Mouse (Mus musculus) small intestine, adult 2 months (tissue): ENCODE measurements around the gene Stau1.

Source experiments
- CTCF ChIP-seq: fragments of 200-500 bp; IDR thresholded peaks from 2 replicates; pipeline ENCODE4 v1.5.1; 2012; ENCODE audit warnings: low read depth, mild to moderate bottlenecking, control low read depth, inconsistent platforms, low read length, moderate library complexity, mixed read lengths; ENCODE audit not compliant: insufficient replicate concordance, insufficient read length; ENCODE audit errors: extremely low read depth
- POLR2A ChIP-seq: fragments of 200-500 bp; IDR thresholded peaks from 2 replicates; pipeline ENCODE4 v1.6.1; 2012; ENCODE audit warnings: low read depth, mild to moderate bottlenecking, control low read depth, inconsistent platforms, low read length, moderate library complexity

DNA sequence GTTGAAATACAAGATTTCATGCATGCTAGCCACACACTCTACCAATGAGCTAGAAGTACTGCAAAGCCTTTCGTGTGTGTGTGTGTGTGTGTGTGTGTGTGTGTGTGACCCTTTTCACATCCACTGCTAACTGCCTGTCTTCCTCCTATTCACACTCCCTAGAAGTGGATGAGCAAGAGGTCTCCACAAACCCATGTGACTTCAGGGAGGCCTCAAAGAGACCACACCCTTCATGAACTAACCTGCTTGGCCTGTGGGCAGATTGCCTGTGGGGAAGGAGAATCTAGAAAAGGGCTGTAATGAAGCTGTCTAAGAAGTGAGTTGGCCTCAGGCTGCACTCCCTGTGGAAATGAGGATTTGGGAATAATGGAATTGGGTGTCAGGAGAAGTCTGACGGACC is 96.9 kb downstream of the Stau1 start:
- TF ChIP-seq POLR2A (no peak), CTCF (no peak)
